Mouse (Mus musculus) neural tube, embryonic 11.5 days (tissue): ENCODE data around the gene Nhsl2. TPM values are rescaled to one million over a fixed set of nuclear protein-coding genes. Genes with fewer than 3 reads are reported as not detected.
"Not testable (repeated sequence)": the region's sequence is repeated elsewhere in the genome, so short reads cannot be mapped to it uniquely, and the experiment has no call there.

Experiments
- ATAC-seq: fragments of 200-750 bp; cut with Nextera tagmentation; 2 replicates; pipeline ENCODE4 v1.8.0; 2017; ENCODE audit warnings: moderate number of reproducible peaks, mild to moderate bottlenecking, moderate TSS enrichment, moderate library complexity; ENCODE audit not compliant: insufficient read depth, low FRiP score, low TSS enrichment
- DNase-seq: peaks from one replicate; pipeline ENCODE4 v3.0.0-alpha.2; 2015; ENCODE audit warnings: low spot score
- H3K27ac ChIP-seq: fragments of 300-500 bp; sonication (generic); 2 replicates; pipeline ENCODE4 v1.5.1; 2014; ENCODE audit warnings: low read depth, mild to moderate bottlenecking, low read length
- H3K27me3 ChIP-seq: fragments of 300-500 bp; sonication (generic); 2 replicates; pipeline ENCODE4 v1.6.1; 2014; ENCODE audit warnings: mild to moderate bottlenecking, low read length, mixed read lengths; ENCODE audit not compliant: control insufficient read depth, insufficient read depth
- H3K36me3 ChIP-seq: fragments of 300-500 bp; sonication (generic); 2 replicates; pipeline ENCODE4 v1.6.1; 2014; ENCODE audit warnings: mild to moderate bottlenecking, low read length, moderate library complexity, mixed read lengths; ENCODE audit not compliant: control insufficient read depth, insufficient read depth
- H3K4me1 ChIP-seq: fragments of 300-500 bp; sonication (generic); 2 replicates; pipeline ENCODE4 v1.6.1; 2014; ENCODE audit warnings: low read length, mixed read lengths; ENCODE audit not compliant: control insufficient read depth, insufficient read depth
- H3K4me2 ChIP-seq: fragments of 300-500 bp; sonication (generic); 2 replicates; pipeline ENCODE4 v1.6.1; 2014; ENCODE audit warnings: low read depth, mild to moderate bottlenecking, moderate library complexity
- H3K4me3 ChIP-seq: fragments of 300-500 bp; sonication (generic); 2 replicates; pipeline ENCODE4 v1.5.1; 2014; ENCODE audit warnings: low read depth, low read length
- H3K9ac ChIP-seq: fragments of 300-500 bp; sonication (generic); 2 replicates; pipeline ENCODE4 v1.6.1; 2014; ENCODE audit warnings: mild to moderate bottlenecking, low read length
- H3K9me3 ChIP-seq: fragments of 300-500 bp; sonication (generic); 2 replicates; pipeline ENCODE4 v1.6.1; 2016; ENCODE audit warnings: low read length; ENCODE audit not compliant: control insufficient read depth
- WGBS: fragments of 180-500 bp; shearing (Covaris S2); extraction: QIAGEN DNeasy Blood & Tissue Kit; methylation state at CpG from one replicate; pipeline ENCODE4 v1.1.7; 2014; 5-methylcytosine and 5-hydroxymethylcytosine counted together
- polyA plus RNA-seq: library from polyadenylated mRNA; unstranded; fragments of >200 nt; fragmentation: Nextera tagmentation; extraction: Ambion mirVana; gene quantifications from 2 replicates; pipeline ENCODE4 v1.2.1, GENCODE M21; 2014

Gene Nhsl2
- 11.0 and 11.6 TPM in 2 replicates for polyA plus RNA-seq

DNA sequence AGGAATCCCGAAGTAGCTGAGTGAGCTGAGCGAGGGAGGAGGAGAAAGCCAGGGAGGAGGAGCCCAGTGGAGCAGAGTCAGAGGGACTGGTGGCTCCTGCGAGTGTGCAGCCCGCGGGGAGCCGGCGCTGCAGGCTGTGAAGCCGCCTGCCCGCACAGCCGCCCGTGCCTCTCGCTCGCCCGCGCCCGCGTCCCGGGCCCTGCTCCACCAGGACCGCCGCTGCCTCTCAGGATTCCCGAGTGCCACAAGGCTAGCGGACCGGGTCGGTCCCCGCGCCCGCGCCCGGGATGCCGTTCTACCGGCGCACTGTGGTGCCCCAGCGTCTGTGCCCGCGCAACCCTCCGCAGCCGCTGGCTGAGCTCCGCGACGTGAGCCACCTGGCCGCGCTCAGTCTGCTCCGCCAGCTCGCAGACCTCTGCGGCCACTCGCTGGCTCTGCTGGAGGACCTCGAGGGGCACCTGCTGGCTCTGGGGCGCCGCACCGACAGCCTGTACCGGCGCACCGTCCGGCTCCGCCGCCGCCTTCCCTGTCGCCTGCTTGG, at the start of gene Nhsl2:
Gene Nhsl2 (plus strand): TSS at position 105 of the 541 bp plus-strand sequence.
- DNase-seq (peak; percentile 59), ATAC-seq (peak; percentile 74)
- peak within 1 kb of the TSS; percentile 60 for H3K4me2 ChIP-seq
- H3K9me3 ChIP-seq = no peaks in the 10 kb centered on the region
- H3K36me3 ChIP-seq = no peaks in the 10 kb centered on the region
- H3K4me1 ChIP-seq = no peaks in the 10 kb centered on the region
- peaks cover 36% of the 10 kb centered on the region for H3K27me3 ChIP-seq
- WGBS = 14% methylated on average over 42 of the region's 58 CpGs
- H3K9ac ChIP-seq = peak within 1 kb of the TSS; percentile 55
- H3K4me3 ChIP-seq = peak within 1 kb of the TSS; percentile 46
- no peak within 1 kb of the TSS for H3K27ac ChIP-seq

DNA sequence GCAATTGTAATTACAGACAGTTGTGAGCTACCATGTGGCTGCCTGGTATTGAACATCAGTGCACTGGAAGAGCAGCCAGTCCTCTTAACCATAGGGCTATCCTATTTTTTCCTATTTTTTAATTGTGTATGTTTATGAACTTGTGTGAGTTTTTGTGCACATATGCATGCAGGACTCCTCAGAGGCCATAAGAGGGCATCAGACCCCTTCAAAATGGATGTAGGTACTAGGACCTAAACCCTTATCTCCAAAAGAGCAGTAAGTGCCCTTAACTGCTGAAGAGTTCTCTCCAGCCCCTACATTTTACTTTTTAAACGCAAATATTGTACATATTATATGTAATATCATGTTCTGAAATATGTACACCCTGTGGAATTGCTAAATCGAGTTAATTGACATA, 43.7 kb upstream of the Nhsl2 start:
- DNase-seq (no peak), ATAC-seq (no peak)
- WGBS = 37% methylated on average over 2 of the region's 2 CpGs
- Histone ChIP-seq H3K4me1 (no peaks in the 10 kb centered on the region), H3K27me3 (no peaks in the 10 kb centered on the region), H3K27ac (no peak overlapping the region), H3K9ac (no peak overlapping the region), H3K4me2 (no peak overlapping the region), H3K36me3 (no peaks in the 10 kb centered on the region), H3K9me3 (no peaks in the 10 kb centered on the region), H3K4me3 (no peak overlapping the region)

DNA sequence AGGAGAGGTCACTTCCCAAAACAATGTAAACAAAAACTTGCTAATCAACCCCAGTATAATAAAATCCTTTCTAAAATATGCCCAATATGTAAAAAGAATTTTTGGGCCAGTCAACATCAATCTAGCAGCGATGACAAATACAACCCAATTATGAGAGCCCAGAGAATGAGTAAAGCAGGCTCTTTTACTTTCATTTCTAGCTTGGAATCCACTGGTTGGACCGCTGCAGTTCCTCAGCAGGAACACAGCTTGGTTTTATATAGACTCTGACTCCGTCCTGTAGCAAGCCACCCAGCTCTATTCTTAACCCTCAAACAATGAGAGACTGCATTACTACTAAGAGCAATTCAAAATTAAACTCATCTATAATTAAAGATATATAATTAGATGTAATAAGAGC, 37.4 kb upstream of the Nhsl2 start:
- Histone ChIP-seq H3K9me3 (no peaks in the 10 kb centered on the region), H3K4me3 (no peak overlapping the region), H3K27ac (no peak overlapping the region), H3K27me3 (no peaks in the 10 kb centered on the region), H3K9ac (no peak overlapping the region), H3K4me2 (no peak overlapping the region), H3K36me3 (no peaks in the 10 kb centered on the region), H3K4me1 (no peaks in the 10 kb centered on the region)
- DNase-seq (no peak), ATAC-seq (no peak)
- WGBS = 79% methylated on average over 3 of the region's 3 CpGs

DNA sequence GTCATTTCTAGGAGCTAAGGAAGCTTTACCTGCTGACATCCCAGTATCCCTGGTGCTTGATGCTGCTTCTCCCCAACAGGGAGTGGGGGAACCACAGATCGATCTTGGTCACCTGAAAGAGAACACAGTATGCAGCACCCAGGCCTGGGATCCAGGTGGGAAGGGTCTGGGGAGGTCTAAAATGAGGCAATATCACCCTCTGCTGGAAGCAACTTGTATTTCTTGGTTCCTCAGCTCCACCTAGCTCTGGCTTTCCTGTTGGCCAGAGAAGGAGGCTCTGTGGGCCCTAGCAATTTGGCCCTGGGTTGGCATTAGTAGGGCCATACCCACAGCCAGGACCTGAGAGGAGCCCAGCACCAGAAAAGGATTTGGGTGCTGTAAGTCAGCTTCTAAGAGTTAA, 30.0 kb upstream of the Nhsl2 start:
- Histone ChIP-seq H3K27ac (no peak overlapping the region), H3K4me2 (no peak overlapping the region), H3K4me1 (no peaks in the 10 kb centered on the region), H3K9me3 (no peaks in the 10 kb centered on the region), H3K27me3 (no peaks in the 10 kb centered on the region), H3K36me3 (no peaks in the 10 kb centered on the region), H3K9ac (no peak overlapping the region), H3K4me3 (no peak overlapping the region)
- DNase-seq = no peak
- 50% methylated on average over 1 of the region's 1 CpGs for WGBS
- no peak for ATAC-seq

DNA sequence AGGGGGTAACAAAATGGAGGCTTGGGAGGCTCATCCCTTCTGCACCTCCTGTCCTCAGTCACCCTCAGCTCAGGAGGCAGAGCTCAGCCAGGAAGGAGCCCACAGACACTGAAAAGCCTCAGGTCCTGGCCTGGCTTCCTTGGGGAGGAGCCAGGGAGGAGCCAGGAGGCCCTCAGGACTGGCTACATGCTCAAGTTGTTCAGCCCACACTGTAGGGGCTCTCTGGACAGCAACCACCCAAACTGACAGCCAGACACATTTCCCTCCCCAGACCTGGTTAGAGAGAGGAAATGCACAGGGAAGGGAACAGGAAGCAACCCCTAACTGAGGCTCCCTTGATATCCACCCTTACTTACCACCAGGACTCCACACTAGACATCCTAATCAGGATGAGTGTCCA, 29.2 kb upstream of the Nhsl2 start:
- H3K4me1 ChIP-seq, H3K27me3 ChIP-seq: not testable (repeated sequence)

DNA sequence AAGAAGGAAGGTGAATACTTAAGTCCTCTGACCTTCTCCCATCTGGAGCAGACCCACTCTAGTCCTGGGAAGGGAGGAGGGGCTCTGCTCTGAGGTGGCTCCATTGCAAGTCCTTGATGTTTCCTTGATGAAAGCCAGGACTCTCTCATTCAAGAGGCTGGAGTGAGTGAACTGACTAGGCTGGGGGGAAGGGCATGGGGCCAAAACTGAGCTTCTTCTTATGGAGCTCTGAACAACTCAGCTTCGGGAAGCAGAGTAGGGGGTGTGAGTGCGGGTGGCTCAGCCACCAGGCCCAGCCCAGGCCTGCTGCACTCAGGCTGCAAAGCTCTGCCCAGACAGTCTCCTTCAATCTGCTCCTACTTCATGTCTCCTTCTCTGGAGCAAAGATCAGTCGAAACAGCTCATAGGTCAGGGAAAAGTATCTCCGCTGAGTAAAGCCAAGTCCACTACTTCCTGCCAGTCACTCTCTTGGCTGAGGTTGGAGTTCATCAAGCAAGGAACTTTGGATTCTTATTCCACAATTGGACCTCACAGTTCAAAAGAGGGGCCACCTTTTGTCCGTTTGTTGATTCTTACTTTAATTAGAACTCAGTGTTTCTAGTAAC, 1.9 kb upstream of the Nhsl2 start:
- no peak for DNase-seq
- Histone ChIP-seq H3K9me3 (no peaks in the 10 kb centered on the region), H3K9ac (no peak overlapping the region), H3K4me1 (no peaks in the 10 kb centered on the region), H3K4me2 (no peak overlapping the region), H3K27me3 (peaks cover 36% of the 10 kb centered on the region), H3K27ac (no peak overlapping the region), H3K4me3 (no peak overlapping the region), H3K36me3 (no peaks in the 10 kb centered on the region)
- 42% methylated on average over 5 of the region's 5 CpGs for WGBS
- no peak for ATAC-seq

More for the DNA sequence above, 29.2 kb upstream of the Nhsl2 start:
- H3K4me2 ChIP-seq, ATAC-seq, H3K9me3 ChIP-seq, H3K36me3 ChIP-seq, H3K9ac ChIP-seq, DNase-seq, H3K27ac ChIP-seq, H3K4me3 ChIP-seq: not testable (repeated sequence)

GRCm38 (mm10) chrX:101849901-101850551, 841 bp downstream of the Nhsl2 start:
- peak overlapping the region; percentile 60 for H3K4me2 ChIP-seq
- peak overlapping the region; percentile 55 for H3K9ac ChIP-seq
- 23% methylated on average over 48 of the region's 59 CpGs for WGBS
- H3K4me1 ChIP-seq = no peaks in the 10 kb centered on the region
- no peak overlapping the region for H3K27ac ChIP-seq
- no peaks in the 10 kb centered on the region for H3K36me3 ChIP-seq
- peak; percentile 54 for DNase-seq
- peak; percentile 41 for ATAC-seq
- H3K4me3 ChIP-seq = peak overlapping the region; percentile 46
- peaks cover 36% of the 10 kb centered on the region for H3K27me3 ChIP-seq
- H3K9me3 ChIP-seq = no peaks in the 10 kb centered on the region

GRCm38 (mm10) chrX:101851566-101852354, 2.6 kb downstream of the Nhsl2 start:
- no peak for ATAC-seq
- Histone ChIP-seq H3K9me3 (no peaks in the 10 kb centered on the region), H3K27me3 (peaks cover 36% of the 10 kb centered on the region), H3K9ac (no peak overlapping the region), H3K4me2 (no peak overlapping the region), H3K4me3 (no peak overlapping the region), H3K36me3 (no peaks in the 10 kb centered on the region), H3K27ac (no peak overlapping the region), H3K4me1 (no peaks in the 10 kb centered on the region)
- no peak for DNase-seq
- 50% methylated on average over 7 of the region's 7 CpGs for WGBS
